Mouse (Mus musculus) midbrain, embryonic 14.5 days (tissue): Measurements from ENCODE around the gene Ints3. TPM values are rescaled to one million over a fixed set of nuclear protein-coding genes. Genes with fewer than 3 reads are reported as not detected.
A peak's percentile ranks its signal among the peaks of the same experiment; 100 is the strongest.

Experiments
- ATAC-seq: fragments of 200-750 bp; cut with Nextera tagmentation; 2 replicates; pipeline ENCODE4 v1.8.0; 2017; ENCODE audit warnings: moderate number of reproducible peaks, moderate library complexity; ENCODE audit not compliant: low FRiP score, low TSS enrichment
- DNase-seq: peaks from one replicate; pipeline ENCODE4 v3.0.0-alpha.2; 2015
- H3K27ac ChIP-seq: fragments of 300-500 bp; sonication (generic); replicated peaks from 2 replicates; pipeline ENCODE4 v1.5.1; 2014; ENCODE audit warnings: mild to moderate bottlenecking, low read depth, low read length, moderate library complexity
- H3K27me3 ChIP-seq: fragments of 300-500 bp; sonication (generic); 2 replicates; pipeline ENCODE4 v1.6.1; 2014; ENCODE audit warnings: low read length, control low read depth, mixed read lengths; ENCODE audit not compliant: control insufficient read depth, insufficient read depth
- H3K36me3 ChIP-seq: fragments of 300-500 bp; sonication (generic); 2 replicates; pipeline ENCODE4 v1.6.1; 2014; ENCODE audit warnings: low read length, control low read depth; ENCODE audit not compliant: control insufficient read depth, insufficient read depth
- H3K4me1 ChIP-seq: fragments of 300-500 bp; sonication (generic); 2 replicates; pipeline ENCODE4 v1.6.1; 2014; ENCODE audit warnings: mild to moderate bottlenecking, antibody characterized with exemption, low read length, control low read depth; ENCODE audit not compliant: control insufficient read depth, insufficient read depth
- H3K4me2 ChIP-seq: fragments of 300-500 bp; sonication (generic); 2 replicates; pipeline ENCODE4 v1.6.1; 2014; ENCODE audit warnings: mild to moderate bottlenecking, low read length, moderate library complexity
- H3K4me3 ChIP-seq: fragments of 300-500 bp; sonication (generic); replicated peaks from 2 replicates; pipeline ENCODE4 v1.5.1; 2014; ENCODE audit warnings: low read depth, low read length
- H3K9ac ChIP-seq: fragments of 300-500 bp; sonication (generic); replicated peaks from 2 replicates; pipeline ENCODE4 v1.6.1; 2014; ENCODE audit warnings: mild to moderate bottlenecking, low read length, moderate library complexity
- H3K9me3 ChIP-seq: fragments of 300-500 bp; sonication (generic); 2 replicates; pipeline ENCODE4 v1.6.1; 2016; ENCODE audit warnings: low read length, control low read depth, mixed read lengths; ENCODE audit not compliant: control insufficient read depth
- WGBS: fragments of 180-500 bp; shearing (Covaris S2); extraction: QIAGEN DNeasy Blood & Tissue Kit; methylation state at CpG from one replicate; pipeline ENCODE4 v1.1.7; 2014; 5-methylcytosine and 5-hydroxymethylcytosine counted together
- polyA plus RNA-seq: library from polyadenylated mRNA; unstranded; fragments of >200 nt; fragmentation: Nextera tagmentation; extraction: Ambion mirVana; gene quantifications from 2 replicates; pipeline ENCODE4 v1.2.1, GENCODE M21; 2014

The Ints3 gene
- 32.3 and 35.0 TPM in 2 replicates for polyA plus RNA-seq

GRCm38 (mm10) chr3:90433381-90434020, at the start of gene Ints3:
Gene Ints3 (minus strand): TSS chr3:90433622.
- 1% methylated on average over 52 of the region's 52 CpGs for WGBS
- H3K4me3 ChIP-seq = peak within 1 kb of the TSS; percentile 81
- peak within 1 kb of the TSS; percentile 94 for H3K27ac ChIP-seq
- H3K4me1 ChIP-seq = peaks cover 18% of the 10 kb centered on the region
- DNase-seq = peak; percentile 99
- peaks cover under 1% of the 10 kb centered on the region; the same call in 1 of the 2 replicates for H3K36me3 ChIP-seq
- no peaks in the 10 kb centered on the region for H3K27me3 ChIP-seq
- H3K9me3 ChIP-seq = no peaks in the 10 kb centered on the region
- peak within 1 kb of the TSS; percentile 94 for H3K4me2 ChIP-seq
- ATAC-seq = peak; percentile 99
- H3K9ac ChIP-seq = peak within 1 kb of the TSS; percentile 88

- ATAC-seq = peak; percentile 99
- H3K9me3 ChIP-seq = no peaks in the 10 kb centered on the region
- H3K4me1 ChIP-seq = peaks cover 10% of the 10 kb centered on the region
- peak within 1 kb of the TSS; percentile 70 for H3K4me2 ChIP-seq
- peak within 1 kb of the TSS; percentile 97 for H3K9ac ChIP-seq
- peak within 1 kb of the TSS; percentile 82 for H3K4me3 ChIP-seq
- WGBS = under 1% methylated on average over 45 of the region's 45 CpGs
- peak; percentile 99 for DNase-seq
- peaks cover 31% of the 10 kb centered on the region for H3K36me3 ChIP-seq
- H3K27ac ChIP-seq = peak within 1 kb of the TSS; percentile 96
- no peaks in the 10 kb centered on the region for H3K27me3 ChIP-seq
Measured at GRCm38 (mm10) chr3:90475831-90476611, 42.6 kb upstream of the Ints3 start, which contains the start of gene Ilf2. Gene Ilf2 (plus strand): TSS chr3:90476126.

GRCm38 (mm10) chr3:90475151-90475830, 41.9 kb upstream of the Ints3 start:
- Histone ChIP-seq H3K4me2 (peak overlapping the region; percentile 42), H3K4me3 (peak overlapping the region; percentile 30), H3K9ac (no peak overlapping the region), H3K9me3 (no peaks in the 10 kb centered on the region), H3K27me3 (no peaks in the 10 kb centered on the region), H3K36me3 (peaks cover 24% of the 10 kb centered on the region), H3K4me1 (peaks cover 10% of the 10 kb centered on the region), H3K27ac (no peak overlapping the region)
- no peak for DNase-seq
- ATAC-seq = peak; percentile 28
- WGBS = 42% methylated on average over 15 of the region's 16 CpGs

- H3K27ac ChIP-seq = no peak overlapping the region
- H3K4me2 ChIP-seq = no peak overlapping the region
- no peak overlapping the region for H3K4me3 ChIP-seq
- no peaks in the 10 kb centered on the region for H3K36me3 ChIP-seq
- ATAC-seq = no peak
- no peaks in the 10 kb centered on the region for H3K9me3 ChIP-seq
- WGBS = 29% methylated on average over 3 of the region's 3 CpGs
- H3K27me3 ChIP-seq = no peaks in the 10 kb centered on the region
- no peak overlapping the region for H3K9ac ChIP-seq
- peaks cover 5% of the 10 kb centered on the region for H3K4me1 ChIP-seq
- peak; percentile 40 for DNase-seq
Measured at GRCm38 (mm10) chr3:90472213-90472612, 38.8 kb upstream of the Ints3 start.

- Histone ChIP-seq H3K9me3 (no peaks in the 10 kb centered on the region), H3K36me3 (no peaks in the 10 kb centered on the region), H3K27me3 (peaks cover 36% of the 10 kb centered on the region), H3K4me3 (no peak overlapping the region), H3K27ac (no peak overlapping the region), H3K4me2 (no peak overlapping the region), H3K4me1 (peaks cover 8% of the 10 kb centered on the region; the same call in 1 of the 2 replicates), H3K9ac (no peak overlapping the region)
- WGBS = 97% methylated on average over 10 of the region's 10 CpGs
- ATAC-seq (no peak), DNase-seq (no peak)
Measured at GRCm38 (mm10) chr3:90467618-90468300, 34.3 kb upstream of the Ints3 start.

GRCm38 (mm10) chr3:90466311-90466766, 32.9 kb upstream of the Ints3 start:
- peak; percentile 43; the same call in 1 of the 2 replicates for ATAC-seq

GRCm38 (mm10) chr3:90465686-90466310, 32.4 kb upstream of the Ints3 start, which contains the start of gene Npr1:
Gene Npr1 (minus strand): TSS chr3:90465866.
- Histone ChIP-seq H3K9ac (peak within 1 kb of the TSS; percentile 45), H3K27ac (no peak within 1 kb of the TSS), H3K4me1 (peaks cover 8% of the 10 kb centered on the region; the same call in 1 of the 2 replicates), H3K4me2 (peak within 1 kb of the TSS; percentile 88), H3K27me3 (peaks cover 45% of the 10 kb centered on the region), H3K9me3 (no peaks in the 10 kb centered on the region), H3K36me3 (no peaks in the 10 kb centered on the region), H3K4me3 (peak within 1 kb of the TSS; percentile 50)
- DNase-seq (peak; percentile 50), ATAC-seq (peak; percentile 26; the same call in 1 of the 2 replicates)
- WGBS = under 1% methylated on average over 37 of the region's 49 CpGs

More at GRCm38 (mm10) chr3:90466311-90466766, 32.9 kb upstream of the Ints3 start:
- Histone ChIP-seq H3K9me3 (no peaks in the 10 kb centered on the region), H3K4me3 (peak overlapping the region; percentile 50), H3K4me2 (peak overlapping the region; percentile 88), H3K27ac (no peak overlapping the region), H3K9ac (peak overlapping the region; percentile 45; the same call in 1 of the 2 replicates), H3K4me1 (peaks cover 8% of the 10 kb centered on the region; the same call in 1 of the 2 replicates), H3K27me3 (peaks cover 45% of the 10 kb centered on the region), H3K36me3 (no peaks in the 10 kb centered on the region)
- under 1% methylated on average over 15 of the region's 15 CpGs for WGBS
- peak; percentile 86 for DNase-seq
